Mouse (Mus musculus) cortical plate, adult 2 months (tissue): ENCODE measurements around the gene Tecta.

Source experiments
- CTCF ChIP-seq: fragments of 200-500 bp; IDR thresholded peaks from 2 replicates; pipeline ENCODE4 v1.5.1; 2011; ENCODE audit warnings: mild to moderate bottlenecking, control low read depth, low read length; ENCODE audit not compliant: insufficient read depth; ENCODE audit errors: extremely low read depth
- POLR2A ChIP-seq: fragments of 200-500 bp; IDR thresholded peaks from 2 replicates; pipeline ENCODE4 v1.6.1; 2011; ENCODE audit warnings: mild to moderate bottlenecking, low read length, control low read depth; ENCODE audit not compliant: insufficient read depth; ENCODE audit errors: extremely low read depth

DNA sequence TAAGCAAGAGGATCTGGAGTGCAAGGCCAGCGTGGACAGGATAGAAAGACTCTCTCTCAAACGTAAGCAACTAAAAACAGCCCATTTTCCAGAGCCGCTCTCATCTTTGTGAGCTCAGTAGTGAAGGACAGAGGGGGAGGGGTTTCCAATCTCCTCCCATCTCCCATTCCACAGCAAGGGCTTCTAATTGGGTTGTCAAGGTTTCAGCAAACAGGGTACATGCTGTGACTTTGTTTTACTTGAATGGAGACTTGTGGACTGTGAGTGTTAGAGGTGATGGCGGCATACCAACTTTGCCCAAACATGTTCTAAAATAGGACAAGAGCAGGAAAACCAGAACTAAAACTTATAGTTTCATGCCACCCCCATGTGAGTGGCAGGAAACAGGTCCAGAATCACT is 39.7 kb upstream of the Tecta start:
- TF ChIP-seq CTCF, result no peak
- no peak for TF ChIP-seq POLR2A
